Mouse (Mus musculus) spleen, adult 2 months (tissue): ENCODE measurements around the gene Lrrc75a. TPM values are rescaled to one million over a fixed set of nuclear protein-coding genes. Genes with fewer than 3 reads are reported as not detected.

Experiments used
- DNase-seq, 2 experiments: peaks; one replicate each; pipeline versions ENCODE4 v3.0.0 to v3.0.0-alpha.2; 2012 to 2021; ENCODE audit warnings: low spot score in 2 of 2, low read depth in 1 of 2
- H3K27ac ChIP-seq: fragments of 200-500 bp; 2 replicates; pipeline ENCODE4 v1.5.1; 2012; ENCODE audit warnings: low read length, inconsistent platforms; ENCODE audit not compliant: insufficient read depth
- H3K27me3 ChIP-seq: fragments of 200-500 bp; 2 replicates; pipeline ENCODE4 v1.6.1; 2012; ENCODE audit warnings: mild to moderate bottlenecking, moderate library complexity, low read length, inconsistent platforms; ENCODE audit not compliant: control insufficient read depth, insufficient read depth
- H3K36me3 ChIP-seq: fragments of 200-500 bp; 2 replicates; pipeline ENCODE4 v1.6.1; 2012; ENCODE audit warnings: mild to moderate bottlenecking, low read length, inconsistent platforms; ENCODE audit not compliant: control insufficient read depth, insufficient read depth
- H3K4me1 ChIP-seq: fragments of 200-500 bp; 2 replicates; pipeline ENCODE4 v1.6.1; 2011; ENCODE audit warnings: inconsistent platforms; ENCODE audit not compliant: control insufficient read depth, insufficient read depth, insufficient read length
- H3K4me3 ChIP-seq: fragments of 200-500 bp; 2 replicates; pipeline ENCODE4 v1.5.1; 2011; ENCODE audit warnings: mild to moderate bottlenecking, inconsistent platforms; ENCODE audit not compliant: insufficient read depth, insufficient read length; ENCODE audit errors: extremely low read depth
- CTCF ChIP-seq: fragments of 200-500 bp; IDR thresholded peaks from 2 replicates; pipeline ENCODE4 v1.5.1; 2011; ENCODE audit warnings: mild to moderate bottlenecking, inconsistent platforms; ENCODE audit not compliant: insufficient read depth, insufficient read length, insufficient replicate concordance; ENCODE audit errors: extremely low read depth
- POLR2A ChIP-seq: fragments of 200-500 bp; IDR thresholded peaks from 2 replicates; pipeline ENCODE4 v1.6.1; 2011; ENCODE audit warnings: low read depth, low read length, inconsistent platforms
- WGBS: fragments of 180-500 bp; shearing (Covaris S2); methylation state at CpG from one replicate; pipeline ENCODE4 v1.1.7; 2018; 5-methylcytosine and 5-hydroxymethylcytosine counted together
- polyA plus RNA-seq: library from polyadenylated mRNA; depleted of rRNA; stranded (reverse); fragments of >200 nt; gene quantifications from 2 replicates; pipeline ENCODE4 v1.2.3, GENCODE M21; 2012; rRNA removed

Lrrc75a gene
- polyA plus RNA-seq = 6.6 and 9.4 TPM in 2 replicates

DNA sequence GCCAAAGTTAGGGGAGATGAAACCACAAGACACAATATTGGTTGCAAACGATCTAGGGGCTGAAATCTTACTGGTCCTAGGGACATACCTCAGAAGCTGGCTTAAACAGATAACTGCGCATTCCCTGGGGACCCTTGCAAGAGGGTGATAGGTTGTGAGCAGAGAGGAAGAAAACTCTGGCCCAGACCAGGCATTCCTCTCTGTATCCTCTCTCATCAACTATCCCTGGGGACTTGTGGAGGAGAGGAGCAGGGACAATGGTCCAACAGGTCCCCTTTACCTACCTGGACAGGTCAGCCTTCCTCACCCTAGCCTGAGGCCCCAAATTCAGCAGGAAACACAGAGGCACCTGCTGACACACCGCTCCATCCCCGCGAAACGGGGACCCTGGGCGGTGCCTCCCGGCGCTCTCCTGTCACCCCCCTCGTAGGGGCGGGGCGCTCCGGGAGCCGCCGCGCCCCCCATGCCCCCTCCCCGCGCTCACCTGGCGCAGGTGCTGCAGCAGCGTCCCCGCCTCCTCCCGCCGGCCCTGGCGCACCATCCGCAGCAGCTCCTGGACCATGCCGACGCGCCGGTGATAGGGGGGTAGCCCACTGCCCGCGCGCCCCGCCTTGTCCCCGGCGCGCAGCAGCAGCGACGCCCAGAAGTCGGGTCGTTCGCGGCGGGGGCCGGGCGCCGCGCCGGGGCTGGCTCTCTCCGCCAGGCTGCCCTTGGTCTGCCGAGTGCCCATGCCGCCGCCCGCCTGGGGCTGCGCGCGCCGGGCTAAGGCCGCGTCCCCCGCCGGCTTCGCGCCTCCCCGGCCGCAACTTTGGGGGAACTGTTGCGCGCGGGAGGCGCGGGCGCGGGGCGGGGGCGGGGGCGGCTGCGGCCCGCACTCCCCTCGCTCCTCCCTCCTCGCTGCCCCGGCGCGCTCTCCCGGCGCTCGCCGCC lies at the start of gene Lrrc75a:
Gene Lrrc75a (minus strand): TSS at position 863 of the 930 bp plus-strand sequence.
- Histone ChIP-seq H3K27ac (peak within 1 kb of the TSS; percentile 54), H3K4me1 (peaks cover 24% of the 10 kb centered on the region), H3K4me3 (peak within 1 kb of the TSS; percentile 82), H3K27me3 (peaks cover 2% of the 10 kb centered on the region; the same call in 1 of the 2 replicates), H3K36me3 (no peaks in the 10 kb centered on the region)
- DNase-seq = peak in 1 of 2 experiments; percentile 34
- WGBS = under 1% methylated on average over 73 of the region's 86 CpGs
- TF ChIP-seq POLR2A (no peak), CTCF (no peak)

DNA sequence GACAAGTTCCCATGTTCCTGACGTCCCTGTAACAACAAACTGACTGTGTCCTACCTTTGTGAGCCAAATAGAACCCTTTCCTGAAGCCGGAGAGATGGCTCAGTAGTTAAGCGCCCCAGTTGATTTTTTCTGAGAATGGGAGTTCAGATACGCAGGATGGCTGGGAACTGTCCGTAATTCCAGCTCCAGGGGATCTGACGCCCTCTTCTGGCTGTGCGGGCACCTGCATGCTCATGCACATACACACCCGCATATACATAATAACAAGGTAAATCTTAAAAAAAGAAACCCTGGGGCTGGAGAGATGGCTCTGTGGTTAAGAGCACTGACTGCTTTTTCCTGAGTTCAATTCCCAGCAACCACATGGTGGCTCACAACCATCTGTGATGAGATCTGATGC lies 46.8 kb upstream of the Lrrc75a start:
- Histone ChIP-seq H3K27me3 (no peaks in the 10 kb centered on the region), H3K4me3 (no peak overlapping the region), H3K4me1 (no peaks in the 10 kb centered on the region), H3K27ac (no peak overlapping the region), H3K36me3 (no peaks in the 10 kb centered on the region)
- no peak for DNase-seq
- WGBS = 96% methylated on average over 8 of the region's 8 CpGs
- TF ChIP-seq CTCF (no peak), POLR2A (no peak)

DNA sequence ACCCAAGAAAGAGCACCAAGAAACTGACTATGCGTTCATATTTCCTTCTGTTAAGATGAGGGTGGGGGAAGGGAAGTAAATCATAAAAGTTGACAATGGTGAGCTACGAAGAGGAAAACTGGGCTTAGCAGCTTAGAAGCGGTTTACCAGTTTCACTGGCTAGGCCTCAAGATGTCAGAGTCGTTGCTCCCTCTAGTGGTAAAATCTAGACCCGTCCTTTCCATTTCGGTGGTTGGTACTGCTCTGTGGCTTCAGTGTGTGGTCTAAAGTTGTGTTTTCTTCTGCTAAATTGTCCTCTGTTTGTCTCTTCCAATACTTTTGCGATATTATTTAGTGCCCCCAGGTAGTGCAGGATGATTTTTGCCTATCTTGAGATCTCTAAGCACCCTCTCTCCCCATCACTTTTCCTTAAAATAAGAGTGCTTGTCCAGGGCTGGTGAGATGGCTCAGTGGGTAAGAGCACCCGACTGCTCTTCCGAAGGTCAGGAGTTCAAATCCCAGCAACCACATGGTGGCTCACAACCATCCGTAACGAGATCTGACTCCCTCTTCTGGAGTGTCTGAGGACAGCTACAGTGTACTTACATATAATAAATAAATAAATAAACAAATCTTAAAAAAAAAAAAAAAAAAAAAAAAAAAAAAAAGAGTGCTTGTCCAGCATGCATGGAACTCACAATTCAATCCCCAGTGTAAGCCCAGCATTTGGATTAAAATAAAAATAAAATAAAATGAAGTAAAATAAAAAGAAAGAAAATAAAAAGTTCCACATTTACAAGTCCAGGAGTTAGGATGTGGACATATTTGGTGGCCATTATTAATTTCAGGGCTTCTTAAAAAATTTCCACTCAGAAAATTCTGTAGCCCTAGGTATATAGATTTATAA lies 45.2 kb upstream of the Lrrc75a start:
- Histone ChIP-seq H3K4me3 (no peak overlapping the region), H3K27me3 (no peaks in the 10 kb centered on the region), H3K27ac (no peak overlapping the region), H3K4me1 (no peaks in the 10 kb centered on the region), H3K36me3 (no peaks in the 10 kb centered on the region)
- TF ChIP-seq POLR2A (no peak), CTCF (peak; percentile 21; the same call in 1 of the 2 replicates)
- 24% methylated on average over 11 of the region's 11 CpGs for WGBS
- peak in 1 of 2 experiments; percentile 58 for DNase-seq

DNA sequence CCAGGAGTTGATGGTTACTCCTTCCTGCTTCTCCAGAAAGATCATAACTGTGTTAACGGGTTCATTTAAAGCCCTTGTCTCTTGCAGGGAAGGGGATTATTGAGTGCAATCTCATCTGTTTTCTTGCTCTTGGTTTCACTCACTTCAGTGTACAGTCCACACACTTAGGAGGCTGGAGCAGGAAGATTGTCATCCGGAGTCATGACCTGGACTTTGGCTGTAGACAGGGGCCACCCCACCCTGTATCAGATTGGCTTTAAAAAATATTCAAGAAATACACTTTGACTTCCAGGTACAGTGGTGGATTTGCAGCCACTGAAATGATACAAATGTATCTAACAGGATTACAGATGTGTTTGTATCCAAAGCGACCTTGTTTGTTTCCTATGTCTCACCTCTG lies 43.3 kb upstream of the Lrrc75a start:
- no peak overlapping the region for H3K4me3 ChIP-seq
- no peaks in the 10 kb centered on the region for H3K36me3 ChIP-seq
- H3K4me1 ChIP-seq = no peaks in the 10 kb centered on the region
- H3K27ac ChIP-seq = no peak overlapping the region
- H3K27me3 ChIP-seq = no peaks in the 10 kb centered on the region
- TF ChIP-seq CTCF (no peak), POLR2A (no peak)
- WGBS = 88% methylated on average over 3 of the region's 3 CpGs
- no peak for DNase-seq

DNA sequence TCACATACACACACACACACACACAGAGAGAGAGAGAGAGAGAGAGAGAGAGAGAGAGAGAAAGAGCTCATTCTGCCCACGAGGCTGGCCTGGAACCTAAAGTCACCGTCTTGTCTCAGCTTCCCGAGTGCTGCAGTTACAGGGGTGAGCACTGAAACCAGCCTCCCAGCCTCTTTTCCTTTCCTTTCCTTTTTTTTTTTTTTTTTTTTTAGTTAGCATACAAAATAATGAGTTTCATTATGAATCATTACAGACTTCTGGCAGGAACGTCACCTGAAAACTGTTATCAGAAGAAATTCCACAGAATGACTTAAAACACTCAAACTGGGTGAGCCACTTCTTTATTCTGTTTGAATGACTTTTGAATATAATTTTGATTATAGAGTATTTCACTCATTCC lies 31.6 kb upstream of the Lrrc75a start:
- TF ChIP-seq CTCF = no peak
- no peak for TF ChIP-seq POLR2A
- 83% methylated on average over 4 of the region's 4 CpGs for WGBS
- Histone ChIP-seq H3K27ac (no peak overlapping the region), H3K4me3 (no peak overlapping the region), H3K27me3 (no peaks in the 10 kb centered on the region), H3K36me3 (no peaks in the 10 kb centered on the region), H3K4me1 (no peaks in the 10 kb centered on the region)
- no peak for DNase-seq

DNA sequence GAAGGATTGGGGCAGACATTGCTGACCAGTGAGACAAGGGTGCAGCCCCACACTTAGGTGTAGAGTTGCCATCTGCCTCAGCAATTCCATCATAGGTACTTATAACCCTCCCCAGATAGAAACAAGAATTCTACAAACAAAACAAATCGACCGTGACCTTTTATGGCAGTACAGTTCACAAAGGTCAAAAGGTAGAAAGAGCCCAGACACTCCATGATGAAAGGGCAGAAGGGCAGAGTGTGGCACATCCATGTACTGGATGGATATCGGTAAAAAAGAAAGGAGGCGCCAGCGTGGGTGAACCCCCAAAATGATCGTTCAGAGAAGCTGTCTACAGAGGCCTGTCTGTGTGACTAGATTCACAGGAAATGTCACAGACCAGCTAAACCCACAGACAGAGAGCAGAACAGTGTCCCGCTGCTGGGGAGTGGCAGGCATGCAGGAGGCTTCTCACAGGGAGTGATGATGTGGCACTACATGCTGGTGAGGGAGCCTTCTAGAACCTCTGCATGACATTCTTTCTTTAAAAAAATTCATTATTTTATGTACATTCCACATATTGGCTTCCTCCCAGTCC lies 30.5 kb upstream of the Lrrc75a start:
- Histone ChIP-seq H3K27ac (no peak overlapping the region), H3K4me1 (no peaks in the 10 kb centered on the region), H3K4me3 (no peak overlapping the region), H3K27me3 (no peaks in the 10 kb centered on the region), H3K36me3 (no peaks in the 10 kb centered on the region)
- DNase-seq = no peak
- TF ChIP-seq POLR2A = no peak
- no peak for TF ChIP-seq CTCF
- 66% methylated on average over 7 of the region's 7 CpGs for WGBS
